Mouse (Mus musculus): ENCODE data around the gene Wfdc11.

GRCm38 (mm10) chr2:164684807-164685206 lies 10.9 kb upstream of the Wfdc11 start, which contains the start of gene Wfdc13:
- TF ChIP-seq CTCF (IDR thresholded peaks at IDR 0.05; ENCODE audit: borderline replicate concordance, insufficient read depth, low read depth, low read length) = no peak
- TF ChIP-seq POLR2A (IDR thresholded peaks at IDR 0.05; ENCODE audit: borderline replicate concordance, insufficient read depth, low read length) = no peak

Measured in cerebellum, adult 2 months (tissue).